Mouse (Mus musculus) lung, adult 2 months (tissue): ENCODE data around the gene Stn1.

Source experiments
- CTCF ChIP-seq: fragments of 200-500 bp; IDR thresholded peaks from 2 replicates; pipeline ENCODE4 v1.5.1; 2011; ENCODE audit warnings: mild to moderate bottlenecking, low read length, control low read depth; ENCODE audit not compliant: insufficient read depth
- POLR2A ChIP-seq: fragments of 200-500 bp; IDR thresholded peaks from 2 replicates; pipeline ENCODE4 v1.6.1; 2011; ENCODE audit warnings: low read depth, mild to moderate bottlenecking, control low read depth, low read length, borderline replicate concordance; ENCODE audit errors: extremely low read depth

DNA sequence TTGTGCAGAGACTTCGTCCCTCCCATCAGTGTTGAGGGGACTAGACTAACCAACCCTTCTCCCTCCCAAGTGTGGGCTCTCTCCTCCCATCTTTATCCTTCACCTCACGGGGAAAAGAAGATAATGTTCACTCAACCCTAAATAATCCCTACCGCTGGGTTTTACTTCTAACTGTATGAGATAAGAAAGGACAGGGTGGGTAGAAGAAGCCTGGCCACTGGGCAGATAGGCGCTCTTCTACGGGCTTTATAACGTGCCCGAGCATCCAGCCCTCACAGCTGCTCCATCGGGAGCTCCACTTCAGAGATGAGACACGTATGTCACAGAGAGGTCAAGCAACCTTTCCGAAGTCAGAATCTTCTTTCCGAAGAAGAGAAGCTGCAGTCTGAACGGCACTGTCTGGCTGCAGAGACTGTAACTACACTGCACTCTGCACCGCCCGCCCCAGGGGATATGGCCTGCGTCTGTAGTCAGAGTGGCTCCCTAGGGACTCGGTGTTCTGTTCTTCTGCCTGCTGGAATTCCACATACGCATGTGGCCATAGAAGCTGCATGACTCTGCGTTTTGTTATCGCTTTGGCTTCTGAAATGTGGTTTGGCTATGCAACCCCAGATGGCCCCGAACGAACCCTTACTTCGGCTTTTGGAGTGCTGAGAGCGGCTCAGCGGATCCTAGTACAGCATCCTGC lies 18.7 kb downstream of the Stn1 start:
- TF ChIP-seq POLR2A (no peak), CTCF (no peak)
